ENCODE assay signal across 9 mouse cellular contexts in the genomic region with DNA sequence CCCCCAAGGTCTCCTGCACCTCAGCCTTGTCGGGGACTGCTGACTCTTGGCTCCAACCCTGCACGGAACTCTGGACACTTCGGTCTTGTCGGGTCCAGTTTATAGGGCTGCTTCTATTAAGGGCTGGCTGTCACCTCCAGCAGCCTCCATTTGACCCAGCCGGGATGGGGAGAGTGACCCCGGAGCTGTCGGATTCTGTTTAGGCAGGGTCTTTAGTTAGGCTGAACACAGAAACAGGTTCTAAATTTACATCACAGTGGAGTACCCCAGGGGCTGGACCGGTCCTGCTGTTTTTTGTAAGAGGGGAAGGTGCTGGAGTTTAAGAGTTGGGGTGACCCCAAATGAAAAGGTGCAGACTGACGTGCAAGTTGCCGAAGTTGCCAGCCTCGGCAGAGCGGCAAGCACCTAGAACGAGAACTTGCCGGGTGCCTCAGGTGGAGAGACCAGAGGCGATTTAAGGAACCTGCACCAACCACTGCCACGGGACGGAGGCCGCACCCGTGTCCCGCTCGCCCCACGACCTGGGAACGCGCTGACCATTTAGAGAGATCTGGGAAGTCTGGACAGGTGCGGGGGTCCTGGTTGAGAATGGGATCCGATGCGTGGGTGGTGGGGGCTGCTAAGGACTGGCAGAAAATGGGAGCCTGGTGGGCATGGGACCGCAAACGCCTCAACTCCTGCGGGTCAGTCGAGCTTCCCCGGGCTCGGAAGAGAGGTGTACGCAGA. TPM values are rescaled to one million over a fixed set of nuclear protein-coding genes. Genes with fewer than 3 reads are reported as not detected.
DNase-seq lines count a peak whose midpoint lies in the region; ATAC-seq and TF ChIP-seq lines count a peak whose summit lies in the region.
"Had no signal": no experiment of that assay in that cellular context is flagged by ENCODE, and none has a peak within 500 bp of the region (broad histone marks: within the 10 kb centered on the region; RNA-seq: fewer than 3 reads in every experiment).

No protein-coding gene starts in this region.

- no peaks in the 10 kb centered on the region for H3K9me3 ChIP-seq in lung, embryonic 14.5 days (ENCODE audit: low read depth, low read length)
- H3K9me3 ChIP-seq in hindbrain, embryonic 15.5 days, result no peaks in the 10 kb centered on the region
- no peaks in the 10 kb centered on the region for H3K9me3 ChIP-seq in neural tube, embryonic 13.5 days

- TF ChIP-seq CTCF in lung, embryonic 14.5 days (IDR thresholded peaks at IDR 0.05; ENCODE audit: low read depth), result no peak

- H3K9ac ChIP-seq in lung, embryonic 14.5 days, result peak overlapping the region; percentile 11; the same call in 1 of the 2 replicates
- no peak overlapping the region for H3K9ac ChIP-seq in hindbrain, embryonic 15.5 days
- H3K9ac ChIP-seq in neural tube, embryonic 13.5 days, result peak overlapping the region; percentile 41; the same call in 1 of the 2 replicates

- WGBS in lung, embryonic 14.5 days, result 6% methylated on average over 34 of the region's 34 CpGs
- 9% methylated on average over 34 of the region's 34 CpGs for WGBS in hindbrain, embryonic 15.5 days
- WGBS in neural tube, embryonic 13.5 days, result 9% methylated on average over 34 of the region's 34 CpGs

- DNase-seq in adrenal gland, postnatal 14 days, result peak; percentile 8
- DNase-seq in adrenal gland, postnatal 4 days (ENCODE audit: low spot score in 2 of 2), result no peak
- DNase-seq in lung, embryonic 14.5 days, result no peak
- DNase-seq in lung, postnatal 14 days, result no peak
- DNase-seq in left cerebral cortex, postnatal 14 days (ENCODE audit: low spot score in 2 of 2), result no peak
- no peak for DNase-seq in cerebellum, postnatal 36 days
- DNase-seq: cerebellum, adult 9-11 months had no signal

- H3K27ac ChIP-seq in lung, embryonic 14.5 days (ENCODE audit: low read depth), result no peak overlapping the region
- no peak overlapping the region for H3K27ac ChIP-seq in hindbrain, embryonic 15.5 days (replicated peaks)
- no peak overlapping the region for H3K27ac ChIP-seq in neural tube, embryonic 13.5 days (replicated peaks)

- H3K36me3 ChIP-seq in lung, embryonic 14.5 days (ENCODE audit: insufficient read depth), result no peaks in the 10 kb centered on the region
- H3K36me3 ChIP-seq in hindbrain, embryonic 15.5 days, result no peaks in the 10 kb centered on the region
- no peaks in the 10 kb centered on the region for H3K36me3 ChIP-seq in neural tube, embryonic 13.5 days

- no peak for ATAC-seq in lung, embryonic 14.5 days (ENCODE audit: insufficient read depth)
- no peak for ATAC-seq in hindbrain, embryonic 15.5 days (ENCODE audit: low FRiP score, low read depth)
- no peak for ATAC-seq in neural tube, embryonic 13.5 days (ENCODE audit: low read depth)

- H3K4me3 ChIP-seq in lung, embryonic 14.5 days (ENCODE audit: low read depth, low read length), result peak overlapping the region; percentile 15
- no peak overlapping the region for H3K4me3 ChIP-seq in hindbrain, embryonic 15.5 days
- H3K4me3 ChIP-seq in neural tube, embryonic 13.5 days, result no peak overlapping the region

- intact Hi-C loops in left cerebral cortex, postnatal 14 days (cut with DNase I), result no loop called here

- H3K4me1 ChIP-seq in lung, embryonic 14.5 days (ENCODE audit: insufficient read depth), result peaks cover 9% of the 10 kb centered on the region; the same call in 1 of the 2 replicates
- H3K4me1 ChIP-seq in hindbrain, embryonic 15.5 days (replicated peaks), result peaks cover 17% of the 10 kb centered on the region
- peaks cover 29% of the 10 kb centered on the region for H3K4me1 ChIP-seq in neural tube, embryonic 13.5 days (replicated peaks)

- peak overlapping the region; percentile 53 for H3K4me2 ChIP-seq in lung, embryonic 14.5 days
- 0 out of 2 replicates have a peak overlapping the region, but pooled peaks have one; percentile 1 for H3K4me2 ChIP-seq in hindbrain, embryonic 15.5 days
- H3K4me2 ChIP-seq in neural tube, embryonic 13.5 days, result peak overlapping the region; percentile 22

- H3K27me3 ChIP-seq in lung, embryonic 14.5 days (ENCODE audit: insufficient read depth, low read length), result peaks cover 24% of the 10 kb centered on the region
- peaks cover 28% of the 10 kb centered on the region for H3K27me3 ChIP-seq in hindbrain, embryonic 15.5 days
- H3K27me3 ChIP-seq in neural tube, embryonic 13.5 days, result peaks cover 43% of the 10 kb centered on the region

RNA-seq across cellular contexts. Expression of a gene that starts 10.9 kb away (rescaled TPM):
- 173 and 176 TPM in 2 replicates for total RNA-seq in adrenal gland, postnatal 14 days (2021)
- 100 to 1,000 TPM; 143 to 160 TPM for total RNA-seq in adrenal gland, postnatal 4 days (2021)
- 55.1 and 57.6 TPM in 2 replicates for polyA plus RNA-seq in lung, embryonic 14.5 days (2014; fragmentation: Nextera tagmentation; extraction: Ambion mirVana)
- polyA plus RNA-seq in hindbrain, embryonic 15.5 days (2015; fragmentation: Nextera tagmentation; extraction: Ambion mirVana), result 60.3 and 61.7 TPM in 2 replicates
- polyA plus RNA-seq in neural tube, embryonic 13.5 days (2015; fragmentation: Nextera tagmentation; extraction: Ambion mirVana), result 64.2 and 69.4 TPM in 2 replicates
- total RNA-seq in left cerebral cortex, postnatal 14 days (2021), result 10 to 100 TPM; 68.6 to 75.4 TPM

Comparison
In these comparisons a context has a peak if more than half of its experiments do, and no peak if none do; other contexts are left out.
1. H3K4me2 ChIP-seq: peak in every context shown above with its lines; median percentile 53 in lung, embryonic 14.5 days; 22 in neural tube, embryonic 13.5 days; 1 in hindbrain, embryonic 15.5 days.